Mouse (Mus musculus) stomach, embryonic 14.5 days (tissue): ENCODE results near the gene Psg20. TPM values are rescaled to one million over a fixed set of nuclear protein-coding genes. Genes with fewer than 3 reads are reported as not detected.
"Not testable (repeated sequence)": the region's sequence is repeated elsewhere in the genome, so short reads cannot be mapped to it uniquely, and the experiment has no call there.

Experiments used
- ATAC-seq: fragments of 200-750 bp; cut with Nextera tagmentation; 2 replicates; pipeline ENCODE4 v1.8.0; 2017; ENCODE audit warnings: low read depth, moderate TSS enrichment; ENCODE audit not compliant: insufficient number of reproducible peaks, insufficient read depth, low FRiP score
- H3K27ac ChIP-seq: fragments of 300-500 bp; sonication (generic); 2 replicates; pipeline ENCODE4 v1.5.1; 2014; ENCODE audit warnings: mild to moderate bottlenecking, low read length, moderate library complexity, mixed read lengths
- H3K27me3 ChIP-seq: fragments of 300-500 bp; sonication (generic); 2 replicates; pipeline ENCODE4 v1.6.1; 2014; ENCODE audit warnings: low read length, control low read depth, mixed read lengths; ENCODE audit not compliant: control insufficient read depth, insufficient read depth
- H3K36me3 ChIP-seq: fragments of 300-500 bp; sonication (generic); 2 replicates; pipeline ENCODE4 v1.6.1; 2014; ENCODE audit warnings: mild to moderate bottlenecking, control low read depth, low read length, moderate library complexity, mixed read lengths; ENCODE audit not compliant: control insufficient read depth, insufficient read depth
- H3K4me1 ChIP-seq: fragments of 300-500 bp; sonication (generic); 2 replicates; pipeline ENCODE4 v1.6.1; 2014; ENCODE audit warnings: low read length, control low read depth, mixed read lengths; ENCODE audit not compliant: control insufficient read depth, insufficient read depth
- H3K4me2 ChIP-seq: fragments of 300-500 bp; sonication (generic); replicated peaks from 2 replicates; pipeline ENCODE4 v1.6.1; 2014; ENCODE audit warnings: low read depth, low read length, control low read depth
- H3K4me3 ChIP-seq: fragments of 300-500 bp; sonication (generic); 2 replicates; pipeline ENCODE4 v1.5.1; 2014; ENCODE audit warnings: low read depth, low read length, control low read depth
- H3K9ac ChIP-seq: fragments of 300-500 bp; sonication (generic); replicated peaks from 2 replicates; pipeline ENCODE4 v1.6.1; 2014; ENCODE audit warnings: low read depth, mild to moderate bottlenecking, control low read depth, low read length, moderate library complexity, mixed read lengths
- H3K9me3 ChIP-seq: fragments of 300-500 bp; sonication (generic); 2 replicates; pipeline ENCODE4 v1.6.1; 2016; ENCODE audit warnings: low read depth, low read length, control low read depth; ENCODE audit not compliant: control insufficient read depth
- WGBS: fragments of 180-500 bp; shearing (Covaris S2); extraction: QIAGEN DNeasy Blood & Tissue Kit; methylation state at CpG from one replicate; pipeline ENCODE4 v1.1.7; 2014; 5-methylcytosine and 5-hydroxymethylcytosine counted together
- polyA plus RNA-seq: library from polyadenylated mRNA; unstranded; fragments of >200 nt; fragmentation: Nextera tagmentation; extraction: Ambion mirVana; gene quantifications from 2 replicates; pipeline ENCODE4 v1.2.1, GENCODE M21; 2014

Psg20 gene
- not detected in 2 replicates for polyA plus RNA-seq

- WGBS, result 67% methylated on average over 2 of the region's 2 CpGs
- no peak for ATAC-seq
- no peak within 1 kb of the TSS for H3K27ac ChIP-seq
Observed at GRCm38 (mm10) chr7:18686085-18686484, at the start of gene Psg20. Psg20 (minus strand) TSS chr7:18686185.

GRCm38 (mm10) chr7:18734451-18734850, 48.5 kb upstream of the Psg20 start:
- ATAC-seq, result no peak
- Histone ChIP-seq H3K4me3 (no peak overlapping the region), H3K4me2 (no peak overlapping the region), H3K4me1 (no peaks in the 10 kb centered on the region), H3K9ac (no peak overlapping the region), H3K36me3 (no peaks in the 10 kb centered on the region), H3K9me3 (no peaks in the 10 kb centered on the region), H3K27ac (no peak overlapping the region), H3K27me3 (no peaks in the 10 kb centered on the region)
- WGBS, result 12% methylated on average over 1 of the region's 1 CpGs

More at GRCm38 (mm10) chr7:18686085-18686484, at the start of gene Psg20:
- no peak within 1 kb of the TSS for H3K4me3 ChIP-seq
- H3K4me2 ChIP-seq, result no peak within 1 kb of the TSS
- H3K4me1 ChIP-seq, result no peaks in the 10 kb centered on the region
- H3K9ac ChIP-seq, result no peak within 1 kb of the TSS
- no peaks in the 10 kb centered on the region for H3K36me3 ChIP-seq
- no peaks in the 10 kb centered on the region for H3K9me3 ChIP-seq
- H3K27me3 ChIP-seq, result no peaks in the 10 kb centered on the region

DNA sequence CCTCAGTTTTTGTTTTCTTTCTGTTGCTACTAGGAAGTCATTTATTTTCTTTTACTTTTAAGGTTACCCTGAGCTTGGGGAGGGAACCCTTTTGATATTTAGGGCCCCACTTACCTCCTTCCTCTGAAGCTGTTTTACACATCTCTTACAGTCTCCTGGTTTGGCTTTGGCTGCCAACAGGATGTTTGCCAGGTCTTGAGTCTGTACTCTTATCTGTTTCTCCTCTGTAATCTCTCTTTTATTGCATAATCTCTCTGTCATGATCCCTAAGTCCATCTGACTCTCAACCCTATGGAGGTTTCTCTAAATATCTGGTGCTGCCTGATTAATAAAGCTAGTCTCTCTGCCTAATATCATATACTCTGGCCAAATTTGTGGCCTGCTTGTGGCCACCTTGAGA, 47.1 kb upstream of the Psg20 start:
- no peaks in the 10 kb centered on the region for H3K36me3 ChIP-seq
- no peak for ATAC-seq
- H3K9ac ChIP-seq, result no peak overlapping the region
- no peak overlapping the region for H3K27ac ChIP-seq
- H3K4me2 ChIP-seq, result no peak overlapping the region
- H3K4me1 ChIP-seq, result no peaks in the 10 kb centered on the region
- no peak overlapping the region for H3K4me3 ChIP-seq
- no peaks in the 10 kb centered on the region for H3K27me3 ChIP-seq
- H3K9me3 ChIP-seq, result no peaks in the 10 kb centered on the region

GRCm38 (mm10) chr7:18728391-18728790, 42.4 kb upstream of the Psg20 start:
- Histone ChIP-seq H3K4me1 (no peaks in the 10 kb centered on the region), H3K4me2 (no peak overlapping the region), H3K36me3 (no peaks in the 10 kb centered on the region), H3K27me3 (no peaks in the 10 kb centered on the region), H3K27ac (no peak overlapping the region), H3K9me3 (no peaks in the 10 kb centered on the region), H3K9ac (no peak overlapping the region), H3K4me3 (no peak overlapping the region)
- ATAC-seq, result no peak
- 72% methylated on average over 1 of the region's 1 CpGs for WGBS

GRCm38 (mm10) chr7:18725931-18726330, 39.9 kb upstream of the Psg20 start:
- not testable (repeated sequence) for H3K36me3 ChIP-seq, ATAC-seq, H3K4me2 ChIP-seq, H3K4me3 ChIP-seq, H3K27ac ChIP-seq, H3K9me3 ChIP-seq, H3K9ac ChIP-seq, H3K27me3 ChIP-seq, H3K4me1 ChIP-seq

GRCm38 (mm10) chr7:18724001-18724400, 38.0 kb upstream of the Psg20 start:
- no peak overlapping the region for H3K9ac ChIP-seq
- no peak overlapping the region for H3K4me3 ChIP-seq
- WGBS, result 83% methylated on average over 6 of the region's 6 CpGs
- H3K4me2 ChIP-seq, result no peak overlapping the region
- H3K27ac ChIP-seq, result no peak overlapping the region
- no peak for ATAC-seq
- no peaks in the 10 kb centered on the region for H3K27me3 ChIP-seq
- H3K9me3 ChIP-seq, result no peaks in the 10 kb centered on the region
- no peaks in the 10 kb centered on the region for H3K4me1 ChIP-seq
- H3K36me3 ChIP-seq, result no peaks in the 10 kb centered on the region

DNA sequence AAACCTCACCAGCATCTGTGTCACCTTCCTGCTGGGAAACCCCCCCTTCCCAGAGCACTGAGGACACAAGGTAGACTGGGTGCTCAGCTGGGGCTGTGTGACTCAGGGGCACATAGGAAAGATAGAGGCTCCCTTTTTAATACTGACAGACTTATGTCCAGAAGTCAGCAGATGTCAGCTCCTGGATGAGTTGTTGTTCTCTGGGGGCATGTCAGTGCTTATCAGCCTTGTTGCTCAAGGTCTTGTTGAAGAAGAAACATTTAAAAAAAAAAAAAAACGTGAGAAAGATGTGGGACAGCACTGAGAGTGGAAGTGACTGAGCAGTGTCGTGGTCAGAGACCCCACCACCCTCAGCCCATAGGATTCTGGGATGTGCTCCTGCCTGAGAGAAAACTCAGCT, 31.8 kb upstream of the Psg20 start, which contains the start of gene Psg22:
Gene Psg22, plus strand, starts transcription at position 301 of the 400 bp plus-strand sequence.
- Histone ChIP-seq H3K27me3 (no peaks in the 10 kb centered on the region), H3K27ac (no peak within 1 kb of the TSS), H3K9ac (no peak within 1 kb of the TSS), H3K4me1 (no peaks in the 10 kb centered on the region), H3K9me3 (no peaks in the 10 kb centered on the region), H3K4me2 (no peak within 1 kb of the TSS), H3K4me3 (no peak within 1 kb of the TSS), H3K36me3 (no peaks in the 10 kb centered on the region)
- ATAC-seq, result no peak
- WGBS, result 47% methylated on average over 2 of the region's 2 CpGs

- no peak overlapping the region for H3K27ac ChIP-seq
- H3K9me3 ChIP-seq, result no peaks in the 10 kb centered on the region
- H3K36me3 ChIP-seq, result no peaks in the 10 kb centered on the region
- H3K27me3 ChIP-seq, result no peaks in the 10 kb centered on the region
- H3K4me1 ChIP-seq, result no peaks in the 10 kb centered on the region
- no peak for ATAC-seq
- WGBS, result 51% methylated on average over 4 of the region's 4 CpGs
- H3K9ac ChIP-seq, result no peak overlapping the region
- H3K4me3 ChIP-seq, result no peak overlapping the region
- H3K4me2 ChIP-seq, result no peak overlapping the region
Observed at GRCm38 (mm10) chr7:18715546-18715945, 29.6 kb upstream of the Psg20 start.

DNA sequence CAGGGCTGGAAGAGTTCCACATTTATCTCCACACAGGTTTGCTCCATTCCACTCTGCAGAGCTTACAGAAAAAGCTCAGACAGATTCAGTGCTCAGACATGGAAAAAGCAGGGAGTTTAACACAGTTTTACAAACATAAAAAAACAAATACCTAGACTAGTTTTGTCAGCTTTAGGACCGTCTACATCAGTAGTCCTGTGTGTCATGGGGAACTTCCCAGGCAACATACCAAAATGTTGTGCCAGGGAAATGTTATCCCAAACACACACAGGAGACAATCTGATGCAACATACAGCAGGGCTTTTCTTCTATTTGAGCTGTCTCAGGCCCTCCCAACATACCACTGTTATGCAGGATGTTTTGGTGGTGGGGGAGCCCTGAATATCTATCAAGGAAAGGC, 24.9 kb upstream of the Psg20 start:
- ATAC-seq, result no peak
- Histone ChIP-seq H3K27ac (no peak overlapping the region), H3K9ac (no peak overlapping the region), H3K9me3 (no peaks in the 10 kb centered on the region), H3K36me3 (no peaks in the 10 kb centered on the region), H3K4me2 (no peak overlapping the region), H3K4me1 (no peaks in the 10 kb centered on the region), H3K27me3 (no peaks in the 10 kb centered on the region), H3K4me3 (no peak overlapping the region)
- 61% methylated on average over 1 of the region's 1 CpGs for WGBS
